Mouse (Mus musculus): Measurements from ENCODE around the gene D6Wsu163e.

Gene D6Wsu163e

DNA sequence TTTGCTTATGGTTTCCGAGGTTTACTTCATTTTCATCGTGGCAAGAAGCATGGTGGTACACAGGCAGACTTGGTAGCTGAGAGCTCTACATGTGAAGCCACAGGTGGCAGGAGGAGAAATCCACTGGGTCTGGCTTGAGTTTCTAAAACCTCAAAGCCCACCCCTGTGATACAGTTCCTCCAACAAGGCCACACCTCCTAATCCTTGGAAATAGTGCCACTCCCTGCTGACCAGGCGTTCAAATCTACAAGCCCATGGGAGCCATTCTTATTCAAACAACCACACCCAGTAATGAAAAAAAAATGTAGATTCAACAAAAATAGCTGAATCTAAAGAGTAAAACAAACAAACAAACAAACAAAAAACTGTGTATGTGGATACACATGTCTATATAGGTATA, 65.9 kb downstream of the D6Wsu163e start:
- WGBS = 84% methylated on average over 3 of the region's 3 CpGs

DNA sequence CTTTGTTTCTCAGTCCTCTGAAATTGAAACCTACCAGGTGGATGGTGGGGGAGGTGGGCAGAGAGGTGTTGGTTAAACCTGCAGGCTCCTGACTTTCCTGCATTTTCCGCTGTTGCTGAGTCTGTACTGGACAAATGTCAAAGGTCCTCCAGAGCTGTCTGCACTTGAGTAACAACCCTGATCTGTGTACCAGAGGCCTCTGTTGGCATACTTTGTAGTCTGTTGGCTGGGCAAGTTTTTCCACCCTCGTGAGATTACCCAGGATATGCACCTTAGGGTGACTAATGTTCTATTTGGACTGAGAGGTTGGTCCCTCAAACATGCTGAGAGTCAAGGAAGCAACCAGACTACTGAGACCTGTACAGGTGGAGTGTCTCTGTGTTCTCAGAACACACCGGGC, 66.8 kb downstream of the D6Wsu163e start:
- WGBS = 94% methylated on average over 3 of the region's 3 CpGs

GRCm38 (mm10) chr6:127010021-127010420, 70.3 kb downstream of the D6Wsu163e start:
- WGBS = 92% methylated on average over 13 of the region's 13 CpGs

GRCm38 (mm10) chr6:127011947-127012535, 72.3 kb downstream of the D6Wsu163e start:
- 75% methylated on average over 13 of the region's 13 CpGs for WGBS

- 86% methylated on average over 26 of the region's 26 CpGs for WGBS
These were observed 75.4 kb downstream of the D6Wsu163e start, which contains the start of gene Fgf6 for GRCm38 (mm10) chr6:127014906-127015770. Fgf6 (plus strand) TSS chr6:127015586.

DNA sequence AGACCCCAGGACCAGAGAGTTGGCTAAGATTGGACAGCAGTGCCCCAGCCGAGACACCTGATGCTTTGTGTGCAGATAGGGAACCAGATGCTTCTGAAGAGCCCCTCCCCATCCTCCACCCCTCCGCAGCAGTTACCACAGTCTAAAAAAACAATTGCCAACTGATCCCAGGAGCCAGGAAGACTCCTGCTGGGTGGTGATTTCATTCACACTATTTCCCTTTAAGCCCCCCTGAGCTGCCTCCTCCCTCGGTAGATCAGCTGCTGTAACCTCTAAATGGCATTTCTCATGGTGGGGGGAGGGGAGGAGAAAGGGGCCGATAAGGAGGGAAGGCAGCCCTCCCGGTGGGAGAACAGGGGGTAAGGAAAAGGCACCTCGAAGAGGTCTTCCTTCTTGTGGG, 79.5 kb downstream of the D6Wsu163e start:
- WGBS = 29% methylated on average over 6 of the region's 6 CpGs

DNA sequence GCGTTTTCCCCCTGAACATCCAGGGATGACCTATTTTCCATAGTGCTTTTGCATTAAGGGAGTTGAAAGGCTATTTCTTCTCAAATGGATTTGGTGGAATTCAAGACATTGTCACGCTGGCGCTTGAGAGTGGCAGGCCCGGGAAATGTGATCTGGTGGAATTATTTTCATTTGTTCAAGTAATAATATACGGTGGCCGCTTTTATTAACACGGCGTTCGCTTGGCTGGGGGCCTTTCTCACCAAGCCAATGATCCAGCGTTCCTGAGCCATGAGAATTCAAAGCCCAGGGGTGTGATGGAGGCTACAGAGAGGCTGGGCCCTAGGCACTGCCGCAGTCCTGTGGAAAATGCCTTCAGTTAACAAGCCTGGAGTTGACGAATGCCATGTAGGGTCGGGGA, 80.7 kb downstream of the D6Wsu163e start:
- 58% methylated on average over 13 of the region's 13 CpGs for WGBS

DNA sequence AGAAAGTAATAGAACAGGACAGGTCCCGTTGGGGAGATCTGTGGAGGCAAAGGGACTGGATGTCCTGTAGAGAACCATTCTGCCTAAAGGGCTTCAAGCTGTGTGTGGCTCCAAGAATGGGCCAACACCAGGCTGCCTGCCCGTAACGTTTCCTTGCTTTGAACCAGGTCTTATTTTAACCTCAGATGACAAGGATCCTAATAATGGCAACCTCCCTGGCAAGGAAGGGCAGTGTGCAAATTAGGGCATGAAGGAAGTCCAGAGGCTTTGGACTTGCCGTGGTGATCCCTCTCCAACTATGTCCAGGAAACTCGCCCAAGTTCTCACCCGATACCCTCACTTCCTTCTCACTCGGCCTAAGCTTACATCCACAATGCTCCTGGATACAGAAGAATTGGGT, 85.1 kb downstream of the D6Wsu163e start:
- WGBS = 64% methylated on average over 7 of the region's 7 CpGs
